Mouse (Mus musculus) bone marrow macrophage, adult 2 months (primary cell): ENCODE results near the gene Tmem203.

Experiments used
- CTCF ChIP-seq: IDR thresholded peaks from 2 replicates; pipeline ENCODE4 v1.5.1; 2012; ENCODE audit warnings: low read depth, mild to moderate bottlenecking, low read length, moderate library complexity
- POLR2A ChIP-seq: IDR thresholded peaks from 2 replicates; pipeline ENCODE4 v1.6.1; 2012; ENCODE audit warnings: mild to moderate bottlenecking, low read depth, low read length, borderline replicate concordance

DNA sequence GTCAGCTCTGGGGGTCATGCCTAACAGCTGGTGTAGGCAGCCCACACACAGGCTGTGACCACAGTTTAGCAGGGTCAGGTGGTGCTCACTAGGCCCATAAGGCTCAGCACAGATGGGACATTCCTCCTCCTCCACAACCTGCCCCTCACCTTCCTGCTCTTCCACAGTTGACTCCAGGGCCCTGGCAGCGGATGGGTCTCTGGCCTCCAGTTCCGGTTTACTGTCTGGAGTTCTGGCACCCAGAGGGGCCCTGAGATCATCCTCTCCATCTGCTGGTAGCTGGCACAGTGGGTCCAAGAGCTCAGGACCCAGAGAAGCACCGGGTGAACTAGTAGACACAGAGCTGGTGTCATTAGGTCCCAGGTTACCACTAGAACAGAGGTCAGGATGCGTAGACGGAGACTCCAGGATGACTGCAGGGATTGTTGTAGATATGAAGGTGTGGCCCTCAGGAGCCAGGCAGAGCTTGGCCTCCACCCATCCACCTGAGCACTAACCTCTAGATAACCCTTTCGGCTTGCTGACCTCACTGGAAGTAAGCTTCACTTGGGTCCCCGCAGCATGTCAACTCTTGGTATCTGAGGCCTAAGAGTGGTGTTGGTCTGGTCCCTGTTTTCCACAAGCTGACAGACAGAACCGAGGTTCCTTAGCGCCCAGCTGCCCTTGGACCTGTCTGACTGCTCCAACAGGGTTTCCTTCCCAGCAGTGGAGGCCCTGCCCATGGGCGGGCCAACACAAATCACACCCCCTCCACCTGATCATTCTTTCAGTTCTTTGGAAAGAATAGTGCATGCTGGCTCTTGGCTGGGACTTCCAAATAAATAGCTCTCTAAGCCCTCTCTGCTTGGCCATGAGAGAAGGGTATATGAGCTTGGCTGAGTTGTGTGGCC is 8.8 kb upstream of the Tmem203 start, which contains the start of gene AL732309.1:
- TF ChIP-seq CTCF: no peak
- no peak for TF ChIP-seq POLR2A
